Mouse (Mus musculus) spleen, adult 18-20 months (tissue): ENCODE measurements around the gene Zfp385a.
A peak's percentile ranks its signal among the peaks of the same experiment; 100 is the strongest.

Experiments used
- DNase-seq, 2 experiments: peaks; one replicate each; pipeline ENCODE4 v3.0.0; 2022; ENCODE audit warnings: mixed read lengths in 2 of 2

Gene Zfp385a

DNA sequence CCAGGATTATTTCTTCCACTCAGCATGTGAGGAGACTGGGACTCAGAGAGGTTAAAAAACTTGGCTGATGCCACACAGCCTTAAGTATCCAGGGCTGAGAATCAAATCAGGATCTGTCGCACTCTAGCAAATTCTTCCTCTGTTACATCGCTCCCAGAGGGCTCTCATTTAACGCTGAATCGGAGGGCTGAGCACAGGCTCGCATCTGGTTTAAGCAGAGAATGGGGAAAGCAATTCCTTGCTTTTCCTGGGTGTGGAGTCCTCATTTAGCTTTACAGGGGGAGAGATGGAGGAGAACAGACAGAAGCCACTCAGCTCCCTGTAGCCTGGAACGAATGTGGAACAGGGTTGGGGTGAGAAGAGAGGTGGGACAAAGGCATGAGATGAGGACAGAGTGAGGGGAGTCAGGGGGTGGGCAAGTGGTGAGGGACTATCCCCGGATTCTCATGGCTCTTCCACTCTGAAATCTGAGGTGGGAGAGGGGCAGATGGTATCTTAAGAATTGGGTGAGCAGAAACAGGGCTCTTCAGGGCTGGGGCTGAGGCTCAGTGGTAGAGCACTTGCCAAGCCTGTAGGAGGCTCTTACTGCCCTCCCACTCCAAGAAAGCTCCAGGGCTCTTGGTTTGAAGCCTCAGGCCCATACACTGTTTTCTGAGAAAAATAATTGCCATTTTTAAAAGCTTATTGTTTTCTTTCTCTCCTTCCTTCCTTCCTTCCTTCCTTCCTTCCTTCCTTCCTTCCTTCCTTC lies 4.2 kb downstream of the Zfp385a start:
- DNase-seq = no peak

DNA sequence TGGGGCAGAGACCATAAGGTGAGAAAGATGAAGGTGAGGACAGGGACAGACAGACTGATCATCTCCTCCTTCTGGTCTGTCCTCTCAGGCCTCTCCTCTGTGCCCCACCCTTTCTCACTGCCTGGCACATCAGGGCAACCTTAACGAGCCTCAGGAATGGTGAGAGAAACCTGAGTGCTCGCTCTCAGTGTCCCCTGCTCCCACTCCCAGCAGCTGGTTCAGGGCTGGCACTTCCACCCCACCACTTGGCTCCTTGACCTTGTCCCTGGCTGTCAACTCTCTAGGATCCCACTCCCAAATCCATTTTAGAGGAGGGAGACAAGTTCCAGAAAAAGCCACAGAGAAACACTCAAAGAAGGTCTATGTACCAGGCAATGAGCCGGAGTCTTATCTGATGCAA lies 4.9 kb downstream of the Zfp385a start:
- DNase-seq = no peak

DNA sequence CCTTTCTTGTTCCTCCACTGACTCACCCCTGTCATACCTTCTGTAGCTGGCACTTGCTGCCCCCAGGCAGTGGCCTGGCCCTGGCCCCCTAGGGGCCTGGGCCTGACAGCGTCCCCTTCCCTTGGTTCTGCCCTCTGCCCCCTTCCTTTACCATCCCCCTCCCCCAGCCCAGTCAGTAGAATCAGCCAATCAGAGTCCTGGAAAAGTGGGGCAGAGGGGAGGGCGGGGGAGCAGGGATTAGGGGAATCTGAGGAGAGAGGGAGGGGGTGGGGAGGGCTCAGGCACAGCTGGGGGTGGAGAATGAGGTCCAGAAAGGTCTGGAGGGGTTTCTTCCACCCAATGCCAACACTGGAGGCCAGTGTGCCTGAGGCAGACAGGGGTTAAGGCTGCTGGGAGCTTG lies 5.7 kb downstream of the Zfp385a start:
- no peak for DNase-seq

DNA sequence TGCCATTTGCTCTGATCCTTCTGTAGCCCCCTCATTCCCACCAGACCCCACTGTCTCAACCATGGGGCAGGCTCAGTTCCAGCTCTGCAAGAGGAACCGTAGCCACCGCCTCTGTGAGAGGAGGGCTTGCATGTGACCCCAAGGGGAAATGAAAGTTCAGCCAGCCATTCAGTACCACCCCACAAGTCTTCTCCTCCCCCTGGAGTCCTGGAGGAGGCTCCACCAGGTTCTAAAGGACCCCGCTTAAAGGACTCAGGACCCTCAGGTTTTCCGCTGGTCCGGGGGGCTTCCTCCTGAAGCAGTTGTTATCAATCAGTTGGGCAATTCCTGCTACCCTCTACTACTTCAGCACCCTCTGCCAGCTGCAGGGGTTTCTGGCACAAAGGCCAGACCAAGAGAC lies 6.2 kb downstream of the Zfp385a start:
- DNase-seq = peak; percentile 60 to 66

DNA sequence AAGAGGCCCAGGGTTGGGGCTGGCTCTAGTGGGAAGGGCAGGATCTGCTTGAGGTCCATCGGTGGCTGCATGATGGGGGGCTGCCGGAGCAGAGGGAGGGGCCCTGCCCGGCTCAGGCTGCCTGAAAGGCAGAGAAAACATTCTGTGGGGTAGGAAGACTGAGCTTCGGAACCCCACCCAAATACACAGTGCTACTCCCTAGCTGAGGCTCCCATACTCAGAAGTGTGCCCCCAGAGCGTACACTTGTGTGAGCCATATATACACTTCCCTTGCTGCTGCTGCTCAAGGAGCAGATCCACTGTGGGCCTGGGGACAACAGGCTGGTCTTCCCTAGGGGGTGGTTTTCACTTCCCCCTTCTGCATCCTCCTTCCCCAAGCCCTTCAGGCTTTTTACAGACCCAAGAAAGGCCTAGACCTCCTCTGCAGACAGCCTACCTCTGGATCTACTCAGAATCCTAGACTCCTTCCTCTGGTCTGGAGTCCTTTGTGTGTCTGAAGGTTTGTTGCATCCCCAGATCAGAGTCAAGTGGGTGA lies 6.7 kb downstream of the Zfp385a start:
- DNase-seq = peak in 1 of 2 experiments; percentile 45

DNA sequence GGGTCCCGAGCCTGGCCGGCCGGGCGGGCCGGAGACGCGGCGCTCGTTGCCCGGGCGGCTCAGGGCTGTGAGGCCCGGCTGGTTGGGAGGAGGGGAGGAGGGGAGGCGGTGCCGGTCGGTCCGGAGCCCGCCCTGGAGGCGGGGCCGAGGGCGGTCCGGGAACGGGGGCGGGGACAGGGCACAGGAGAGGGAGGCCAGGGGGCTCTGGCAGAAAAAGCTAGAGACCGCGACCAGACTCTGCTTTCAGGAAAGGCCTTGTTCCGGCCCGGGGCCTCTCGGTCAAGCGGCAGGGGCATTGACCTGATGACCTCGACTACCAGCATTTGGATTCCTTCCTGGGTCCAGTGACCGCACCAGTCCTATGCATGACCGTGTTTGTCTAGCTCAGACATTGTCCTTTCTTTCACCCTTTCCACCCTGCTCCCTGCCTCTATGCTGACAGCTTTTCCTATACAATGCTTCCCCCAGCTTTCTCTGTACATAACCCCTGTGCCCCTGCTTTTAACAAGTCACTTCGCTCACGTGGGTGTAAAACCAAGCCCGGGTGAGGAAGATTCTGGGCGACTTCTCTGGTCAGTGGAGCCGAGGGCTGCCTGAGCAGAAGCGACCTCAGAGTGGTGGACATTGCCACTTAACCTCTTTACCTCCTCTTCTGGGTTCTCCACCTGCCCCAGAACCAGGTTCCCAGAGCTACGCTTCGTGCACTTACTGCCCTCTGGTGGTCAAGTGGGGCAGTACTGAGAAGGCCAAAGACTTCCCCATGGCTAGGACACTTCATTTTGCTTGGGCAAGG lies 16.2 kb downstream of the Zfp385a start:
- DNase-seq = peak; percentile 73 to 86

DNA sequence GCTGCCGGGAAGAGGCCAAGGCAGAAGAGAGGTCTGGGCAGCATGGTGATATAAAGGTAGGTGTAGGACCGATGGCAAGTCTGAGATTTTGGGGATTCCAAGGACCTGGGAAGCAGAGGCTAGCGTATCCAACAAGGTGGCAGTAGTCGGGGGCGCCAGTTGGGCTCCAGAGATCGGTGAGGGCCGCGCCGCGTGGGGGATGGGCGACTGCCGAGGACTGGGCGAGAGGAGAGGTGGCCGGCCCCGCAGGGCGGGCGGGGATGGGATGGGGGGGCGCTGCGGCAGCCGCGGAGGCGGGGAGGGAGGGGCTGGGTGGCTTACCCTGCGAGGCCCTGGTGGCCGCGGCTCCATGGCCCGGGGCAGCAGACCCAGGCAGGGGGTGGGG lies 16.8 kb downstream of the Zfp385a start:
- peak in 1 of 2 experiments; percentile 32 for DNase-seq

DNA sequence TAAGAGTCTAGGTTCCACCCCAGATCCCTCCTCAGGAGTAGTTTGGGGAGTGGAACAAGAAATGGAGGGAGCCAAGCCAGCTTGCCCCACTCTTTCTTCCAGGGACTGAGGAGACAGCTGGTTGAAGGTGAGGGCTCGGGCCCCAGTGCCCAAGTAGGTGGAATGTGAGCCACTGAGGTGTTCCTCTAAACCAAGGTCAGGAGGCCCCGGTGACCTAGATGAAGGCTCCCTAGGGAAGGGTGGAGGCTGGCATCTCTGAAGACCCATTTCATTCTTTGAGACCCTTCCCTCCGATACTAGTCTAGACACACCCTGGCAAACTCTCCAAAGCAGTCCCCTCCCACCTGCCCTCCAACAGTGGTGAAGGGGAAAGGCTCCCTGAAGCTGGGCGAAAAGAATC lies 17.5 kb downstream of the Zfp385a start:
- DNase-seq = no peak

DNA sequence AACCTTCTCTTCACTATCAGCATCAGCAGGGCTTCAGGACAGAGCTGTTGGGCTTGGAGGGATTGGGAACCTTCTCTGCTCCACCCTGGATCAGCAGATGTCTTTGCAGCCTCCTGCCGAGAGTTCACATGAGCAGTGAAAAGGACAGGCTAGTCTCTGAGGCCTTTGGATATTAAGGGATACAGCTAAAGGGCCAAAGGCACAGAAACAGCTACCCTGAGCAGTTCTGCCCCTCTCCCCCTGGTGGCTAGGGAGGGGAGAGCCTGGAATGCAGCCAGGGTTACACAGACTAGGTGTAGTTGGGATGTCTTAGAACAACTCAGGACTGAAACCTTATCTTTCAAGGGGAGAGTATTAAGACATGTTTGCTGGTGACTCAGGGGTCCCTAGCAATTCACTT lies 18.8 kb downstream of the Zfp385a start:
- no peak for DNase-seq

DNA sequence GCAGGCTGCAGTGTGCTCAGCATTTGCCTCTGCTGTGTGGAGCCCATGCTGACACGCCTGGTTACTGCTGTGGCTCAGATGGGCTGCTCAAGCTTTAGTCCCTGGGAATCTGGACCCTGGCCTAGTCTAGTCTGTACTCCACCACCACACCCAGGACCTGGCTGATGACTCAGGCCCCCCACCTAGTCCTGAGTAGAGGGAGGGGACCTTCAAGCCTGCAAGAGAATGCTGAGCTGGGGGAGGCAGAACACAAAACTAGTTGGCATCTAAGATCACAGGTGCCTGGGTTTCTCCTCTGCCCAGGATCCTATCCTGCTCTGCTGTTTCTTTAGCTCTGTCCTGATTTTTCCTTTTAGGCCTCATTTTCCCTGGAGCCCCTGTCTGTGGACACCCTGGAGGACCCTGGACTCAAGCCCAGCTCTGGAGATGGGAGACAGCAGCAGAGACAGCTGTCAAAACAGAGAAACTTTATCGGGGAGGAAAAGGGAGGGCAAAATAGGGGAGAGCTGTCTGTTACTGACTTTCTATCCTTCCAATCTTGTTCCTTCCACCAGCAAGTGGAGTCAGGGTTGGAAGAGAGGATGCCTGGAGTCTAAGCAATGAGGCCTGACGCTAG lies 21.6 kb downstream of the Zfp385a start:
- no peak for DNase-seq

DNA sequence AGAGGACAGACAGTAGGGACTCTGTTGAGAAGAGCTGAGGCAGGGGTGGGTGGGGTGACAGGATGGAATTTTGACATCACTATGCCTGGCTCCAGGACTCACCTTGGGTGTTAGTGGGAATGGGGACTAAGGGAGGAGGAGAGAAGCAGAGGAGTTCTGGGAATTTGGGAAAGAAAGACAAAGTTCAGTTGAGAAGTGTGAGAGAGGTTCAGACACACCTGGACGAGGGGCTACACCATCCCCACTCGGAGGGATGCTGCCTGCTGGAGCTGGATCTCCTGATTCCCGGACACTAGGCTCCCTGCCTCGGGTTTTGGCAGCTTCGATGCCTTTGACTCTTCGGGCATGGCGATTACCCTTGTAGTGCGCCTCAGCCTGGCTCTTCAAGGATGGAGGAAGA lies 22.2 kb downstream of the Zfp385a start:
- DNase-seq = no peak

DNA sequence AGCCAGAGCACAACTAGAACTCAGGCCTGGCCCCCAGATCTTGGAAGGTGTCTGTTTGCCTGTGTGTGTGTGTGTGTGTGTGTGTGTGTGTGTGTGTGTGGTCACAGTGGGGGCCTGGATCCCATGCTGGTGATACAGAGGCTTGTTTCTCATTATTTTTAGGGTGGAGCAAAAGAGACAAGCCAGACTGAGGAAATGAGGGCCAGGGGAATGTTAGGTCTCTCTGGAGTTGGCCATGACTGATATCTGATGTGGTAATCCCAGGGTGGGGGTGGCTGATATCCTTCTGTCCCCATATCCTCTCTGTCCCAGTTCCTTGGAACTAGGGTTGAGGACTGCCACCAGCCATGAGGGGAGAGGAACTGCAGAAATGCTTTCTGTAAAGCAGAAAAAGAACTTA lies 22.8 kb downstream of the Zfp385a start:
- no peak for DNase-seq

DNA sequence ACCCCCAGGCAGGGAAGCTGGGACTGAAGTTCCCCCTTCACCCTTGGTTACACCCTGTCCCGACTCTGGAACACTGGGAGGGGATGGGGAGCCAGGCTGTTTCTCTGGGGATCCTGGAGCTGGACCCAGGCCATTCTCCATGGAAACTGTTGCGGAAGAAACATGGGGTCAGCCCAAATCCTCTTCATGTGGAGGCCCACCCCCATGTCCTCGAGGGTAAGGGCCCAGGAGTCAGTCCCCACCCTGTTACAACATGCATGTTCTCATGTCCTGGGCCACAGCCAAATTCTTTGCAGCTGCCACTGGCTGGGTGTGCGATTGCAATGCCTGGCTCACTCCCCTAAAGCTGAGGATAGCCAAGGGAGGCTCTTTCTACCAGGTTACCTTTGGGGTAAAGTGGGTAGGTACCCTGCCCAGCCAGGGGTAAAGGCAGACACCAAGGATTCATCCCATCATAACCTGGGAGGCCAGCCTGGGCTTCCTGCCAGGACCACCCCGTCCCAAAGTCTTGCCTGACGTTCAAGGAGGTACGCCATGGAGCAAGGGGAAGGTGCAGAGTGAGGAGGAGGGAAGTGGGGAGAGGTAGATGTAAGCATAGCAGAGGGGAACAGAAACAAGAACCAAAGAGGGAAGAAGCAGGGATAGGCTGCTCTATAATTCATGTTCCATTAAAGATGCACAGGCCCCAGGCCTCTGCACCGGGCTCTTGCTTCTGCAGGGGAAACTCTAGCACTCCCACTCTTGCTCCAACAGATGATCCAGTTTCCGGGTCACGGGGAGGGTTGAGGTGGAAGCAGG lies 23.7 kb downstream of the Zfp385a start:
- no peak for DNase-seq

DNA sequence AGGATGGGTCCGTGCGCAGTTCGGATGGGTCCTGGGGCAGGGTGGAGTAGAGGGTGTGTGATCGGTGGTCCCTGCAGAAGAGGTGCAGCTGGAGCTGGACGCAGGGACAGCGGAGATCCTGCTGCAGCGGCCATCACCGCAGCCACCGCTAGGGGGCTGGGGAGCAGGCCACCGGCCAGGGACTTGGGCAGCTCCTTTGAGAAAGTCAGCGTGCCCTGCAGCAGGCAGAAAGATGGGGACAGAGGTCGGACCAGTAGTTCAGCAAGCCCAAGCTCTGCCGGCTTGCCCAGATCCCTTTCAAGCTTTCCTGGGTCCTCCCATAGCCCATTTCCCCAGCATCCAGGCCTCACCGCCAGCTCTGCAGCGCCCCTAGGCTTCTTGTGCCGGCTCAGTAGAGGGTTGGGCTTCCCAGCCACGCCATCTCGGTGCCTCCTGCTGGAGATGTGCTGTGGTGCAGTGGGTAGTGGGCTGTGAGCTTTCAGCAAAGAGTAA lies 24.8 kb downstream of the Zfp385a start:
- peak; percentile 30 to 46 for DNase-seq

DNA sequence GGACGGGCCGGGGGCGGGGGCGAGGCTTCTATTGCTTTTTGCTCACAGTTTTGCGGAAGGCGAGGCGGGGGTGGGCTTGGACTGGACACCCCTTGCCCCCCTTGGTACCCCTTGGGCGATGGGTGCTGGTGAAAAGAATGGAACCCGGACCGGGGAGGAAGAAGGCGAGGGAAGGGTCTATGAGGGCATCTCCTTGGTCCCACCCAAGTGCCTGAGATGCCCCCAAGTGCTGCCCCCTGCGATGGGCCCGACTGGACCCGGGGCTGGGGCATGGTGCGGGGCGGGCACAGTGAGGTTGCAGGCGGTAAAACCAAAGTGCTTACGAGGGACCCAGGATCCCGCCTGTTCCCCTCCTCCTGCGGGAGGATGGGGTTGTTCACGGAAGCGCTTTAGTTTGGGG lies 25.7 kb downstream of the Zfp385a start:
- no peak for DNase-seq

DNA sequence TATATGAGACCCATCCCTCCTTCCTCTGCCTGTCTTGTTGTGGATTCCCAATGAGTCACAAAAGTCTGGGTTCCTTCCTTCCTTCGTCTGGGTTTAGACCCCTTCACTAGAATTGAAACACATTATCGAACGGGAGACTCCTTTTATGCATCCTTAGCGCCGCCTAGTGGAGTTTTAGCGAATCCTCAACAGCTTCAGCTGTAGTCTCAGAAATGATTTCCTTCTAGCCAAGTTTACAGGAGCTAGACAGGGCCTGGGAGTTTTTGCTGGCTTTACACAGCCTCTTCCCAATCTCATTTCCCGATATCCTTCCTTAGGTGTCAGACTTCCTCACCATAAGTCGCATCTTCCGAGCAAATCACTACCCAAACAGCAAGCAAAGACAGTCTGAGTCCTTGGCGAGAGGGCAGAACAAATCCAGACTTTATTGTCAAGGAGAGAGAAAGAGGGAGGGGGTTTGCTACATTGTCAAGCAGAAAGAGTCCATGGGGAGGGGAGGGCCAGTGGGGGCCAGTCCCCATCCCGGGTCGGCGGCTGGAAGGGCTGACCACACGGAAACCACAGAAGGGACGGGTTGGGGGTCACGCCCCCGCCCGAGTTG lies 26.3 kb downstream of the Zfp385a start:
- no peak for DNase-seq

DNA sequence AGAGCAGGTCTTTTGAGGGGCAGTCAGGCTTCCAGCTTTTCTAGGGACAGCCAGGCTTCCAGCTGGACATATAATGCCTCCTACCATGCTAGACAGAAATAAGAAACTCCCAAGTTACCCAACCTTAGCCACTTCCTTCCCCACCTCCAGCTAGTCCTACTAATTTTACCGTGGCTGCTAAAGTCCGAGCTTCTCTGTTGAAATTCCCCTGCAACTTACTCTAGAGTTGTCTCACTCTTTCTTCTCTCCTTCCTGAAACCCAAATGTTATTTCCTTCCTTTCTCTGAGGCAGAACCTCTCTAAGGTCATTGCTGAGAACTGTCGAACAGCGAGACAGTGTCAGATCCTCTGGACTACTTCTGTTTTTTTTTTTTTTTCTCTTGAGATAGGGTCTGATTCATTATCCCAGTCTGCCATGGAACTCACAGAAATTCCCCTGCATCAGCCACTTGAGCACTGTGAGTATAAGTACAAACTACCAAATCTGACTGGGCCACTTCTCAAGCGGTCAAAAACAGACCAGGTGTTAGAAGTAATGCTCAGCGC lies 29.5 kb downstream of the Zfp385a start, which contains the start of gene Gpr84:
Gpr84 (minus strand) TSS at position 248 of the 546 bp plus-strand sequence.
- DNase-seq = no peak

DNA sequence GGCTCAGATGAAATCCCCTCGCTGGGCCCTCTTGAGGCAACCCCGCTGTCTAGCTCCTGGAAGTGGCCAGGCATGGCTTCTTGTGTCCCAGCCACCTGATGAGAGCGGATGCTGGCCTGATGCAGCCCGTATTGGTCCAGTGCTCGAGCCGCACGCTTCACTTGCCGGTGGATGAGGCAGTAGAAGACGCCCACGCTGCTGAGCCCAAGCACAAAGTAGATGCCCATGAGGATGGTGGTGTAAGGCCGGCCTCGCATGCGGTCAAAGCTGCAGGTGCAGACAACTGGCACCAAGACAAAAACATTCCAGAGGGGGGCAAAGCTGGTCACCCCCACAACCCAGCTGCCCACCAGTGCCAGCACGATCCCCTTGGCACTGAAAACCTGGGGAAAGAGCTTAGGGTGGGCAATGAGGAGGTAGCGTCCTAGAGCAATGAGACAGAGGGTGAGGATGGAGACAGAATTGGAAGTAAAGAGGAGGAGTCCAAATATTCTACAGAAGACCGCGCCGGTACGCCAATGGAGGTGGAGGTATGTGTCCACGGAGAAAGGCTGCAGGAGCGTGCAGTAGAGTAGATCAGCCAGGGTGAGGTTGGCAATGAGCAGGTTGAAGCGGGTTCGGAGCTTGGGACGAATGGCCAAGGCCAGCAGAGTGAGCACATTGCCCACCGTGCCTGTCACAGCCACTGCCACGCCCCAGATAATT lies 30.9 kb downstream of the Zfp385a start:
- no peak for DNase-seq

DNA sequence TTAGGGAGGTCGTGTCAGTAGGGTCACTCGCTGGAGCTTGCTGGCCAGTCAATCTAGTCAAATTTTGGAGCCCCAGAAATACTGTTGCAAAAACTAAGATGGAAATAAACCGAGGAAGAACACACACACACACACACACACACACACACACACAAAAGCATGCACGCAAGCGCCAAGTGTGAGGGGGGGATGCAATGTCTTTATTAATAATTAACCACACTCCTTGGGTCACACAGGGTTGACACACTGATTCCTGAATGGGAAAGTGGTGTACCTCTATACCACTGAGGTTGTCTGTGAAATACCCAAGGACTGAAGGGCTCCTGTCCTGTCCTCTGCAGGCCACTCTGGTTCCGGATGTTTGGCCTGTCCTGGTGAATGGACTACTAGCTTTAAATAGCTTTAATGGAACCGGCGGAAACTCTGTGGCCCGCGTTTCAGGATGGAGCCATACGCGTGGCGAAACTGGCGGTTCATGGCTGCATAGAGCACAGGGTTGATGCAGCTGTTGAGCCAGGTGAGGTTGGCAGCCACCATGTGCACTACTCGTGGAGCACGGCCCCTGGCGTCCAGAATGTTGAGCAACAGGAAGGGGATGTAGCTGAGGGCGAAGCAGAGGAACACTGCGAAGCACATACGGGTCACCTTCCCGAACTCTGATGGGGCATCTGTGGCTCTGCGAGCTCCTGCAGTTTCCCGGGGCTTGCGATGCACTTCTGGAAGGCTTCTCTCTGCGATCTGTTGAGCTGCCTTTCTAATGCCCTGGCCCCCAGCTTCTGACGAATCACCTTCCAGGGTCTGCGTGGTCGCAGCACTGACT lies 31.6 kb downstream of the Zfp385a start:
- no peak for DNase-seq

DNA sequence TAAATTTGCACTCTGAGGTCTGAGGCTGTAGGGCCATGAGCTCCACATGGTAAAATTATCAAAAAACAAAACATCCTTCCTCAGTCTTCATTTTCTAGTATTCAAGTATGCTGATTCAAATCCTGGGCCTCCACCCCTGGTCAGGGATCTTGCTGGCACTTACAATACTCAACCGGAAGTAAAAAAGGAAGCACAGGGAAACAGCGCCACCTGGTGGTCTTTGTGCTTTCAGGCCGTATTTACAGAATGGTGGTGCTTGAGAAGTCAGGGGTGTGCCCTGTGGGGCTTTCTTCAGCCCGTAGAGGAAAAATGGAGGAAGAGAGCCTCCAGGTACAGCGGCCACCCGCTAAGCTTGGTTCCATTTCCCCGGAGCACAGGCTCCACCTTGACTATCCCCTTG lies 32.8 kb downstream of the Zfp385a start:
- peak; percentile 77 to 91 for DNase-seq
